Mouse (Mus musculus) layer of hippocampus, adult 11-12 months (tissue): Measurements from ENCODE around the gene Rfpl4b.
"Not testable (repeated sequence)": the region's sequence is repeated elsewhere in the genome, so short reads cannot be mapped to it uniquely, and the experiment has no call there.

Experiments used
- DNase-seq: peaks from one replicate; pipeline ENCODE4 v3.0.0; 2022; ENCODE audit warnings: low spot score

Rfpl4b gene

GRCm38 (mm10) chr10:38821679-38822078 is at the start of gene Rfpl4b:
Gene Rfpl4b, minus strand, starts transcription at chr10:38821779.
- DNase-seq: no peak

DNA sequence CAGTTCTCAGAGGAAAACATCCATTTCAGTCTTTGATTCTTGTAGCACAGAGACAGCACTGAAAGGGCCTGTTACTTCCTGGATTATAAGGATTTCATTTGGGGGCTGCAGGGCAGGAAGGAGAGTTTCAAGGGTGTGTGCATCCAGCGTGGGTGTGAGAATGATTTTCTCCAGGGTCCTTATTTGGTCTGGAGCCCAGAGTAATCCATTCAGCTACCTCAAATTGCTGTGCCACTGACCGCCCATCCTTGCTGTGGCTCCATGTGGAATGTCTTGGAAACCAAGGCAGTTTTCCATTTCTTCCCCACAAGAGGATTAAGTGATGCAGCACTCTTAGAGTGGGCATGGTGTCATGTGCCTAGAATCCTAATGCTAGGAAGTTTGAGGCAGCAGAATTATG is 33.6 kb upstream of the Rfpl4b start:
- DNase-seq: no peak

GRCm38 (mm10) chr10:38850006-38850405 is 28.4 kb upstream of the Rfpl4b start:
- DNase-seq: not testable (repeated sequence)

- DNase-seq: peak; percentile 70
Measured at GRCm38 (mm10) chr10:38848884-38849499, 27.4 kb upstream of the Rfpl4b start.

DNA sequence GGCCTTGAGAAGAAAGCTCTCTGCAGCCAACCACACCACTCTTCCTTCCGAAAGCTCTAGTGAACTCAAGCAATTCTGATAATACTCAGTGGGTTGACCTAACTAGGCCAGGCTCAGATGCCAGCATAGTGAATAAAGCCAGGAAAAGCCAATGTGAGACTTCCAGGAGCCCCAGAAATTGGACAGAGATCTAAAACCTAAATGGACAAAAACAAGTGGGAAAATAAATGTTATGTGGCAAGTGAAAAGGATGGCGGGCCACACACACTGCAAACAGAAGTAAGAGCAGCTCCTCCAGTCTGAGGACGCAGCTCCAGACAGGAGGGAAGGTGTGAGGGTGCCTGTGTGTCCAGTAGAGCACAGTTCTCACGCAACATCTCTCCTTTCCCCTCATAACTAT is 26.7 kb upstream of the Rfpl4b start:
- DNase-seq: no peak

DNA sequence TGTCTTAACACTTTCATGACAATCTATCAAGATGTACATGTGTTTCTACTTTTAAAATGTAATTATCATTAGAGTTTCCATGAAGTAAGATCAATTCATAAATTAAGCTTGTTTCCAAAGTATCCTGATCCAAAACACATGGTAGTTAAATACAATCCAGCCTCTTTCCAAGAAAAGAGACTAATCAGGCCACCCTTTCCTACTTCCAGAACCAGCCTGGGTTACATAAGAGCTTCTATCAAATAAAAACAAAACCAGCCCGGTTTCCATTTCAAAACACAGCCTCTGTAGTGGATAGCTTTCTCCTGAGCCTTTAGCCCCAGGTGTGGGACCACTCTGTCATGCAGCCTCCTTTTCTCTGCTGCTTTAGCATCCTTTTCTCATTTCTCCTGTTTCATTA is 2.2 kb upstream of the Rfpl4b start:
- no peak for DNase-seq

DNA sequence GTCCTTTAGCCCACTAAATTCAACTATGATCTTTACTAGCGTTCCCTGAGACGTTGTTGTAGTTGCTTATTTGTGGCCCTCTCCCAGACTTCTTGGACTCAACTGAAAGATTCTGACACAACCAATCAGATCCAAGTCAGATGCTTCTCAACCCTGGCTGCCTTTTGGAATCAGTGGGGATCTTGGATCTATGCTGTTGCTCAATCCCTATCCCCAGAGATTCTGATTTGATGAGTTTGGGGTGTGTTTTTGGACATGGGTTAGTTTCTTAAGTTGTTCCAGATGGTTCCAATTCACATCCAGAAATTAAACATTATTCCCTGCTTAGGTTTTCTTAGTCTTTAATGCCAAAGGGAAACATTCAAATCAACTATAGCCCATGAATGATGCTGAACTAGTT is 15.5 kb downstream of the Rfpl4b start:
- no peak for DNase-seq

DNA sequence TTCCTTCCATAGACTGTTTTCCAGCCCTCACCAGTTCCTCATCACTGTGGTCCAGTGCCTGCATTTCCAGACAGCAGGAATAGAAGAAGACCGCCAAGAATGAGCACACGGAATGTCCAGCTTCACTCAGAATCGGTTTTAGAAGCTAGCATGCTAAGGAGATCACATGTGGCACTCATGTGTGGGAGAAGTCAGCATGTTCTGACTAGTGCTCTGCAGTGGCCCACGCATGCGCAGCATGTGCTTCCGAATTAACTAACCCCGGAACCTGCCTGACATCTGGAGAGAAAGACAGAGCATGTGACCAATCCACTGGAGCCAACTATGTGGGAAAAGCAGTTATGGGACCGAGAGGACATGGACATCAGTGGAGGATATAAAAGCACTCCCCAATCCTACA is 17.5 kb downstream of the Rfpl4b start:
- no peak for DNase-seq

DNA sequence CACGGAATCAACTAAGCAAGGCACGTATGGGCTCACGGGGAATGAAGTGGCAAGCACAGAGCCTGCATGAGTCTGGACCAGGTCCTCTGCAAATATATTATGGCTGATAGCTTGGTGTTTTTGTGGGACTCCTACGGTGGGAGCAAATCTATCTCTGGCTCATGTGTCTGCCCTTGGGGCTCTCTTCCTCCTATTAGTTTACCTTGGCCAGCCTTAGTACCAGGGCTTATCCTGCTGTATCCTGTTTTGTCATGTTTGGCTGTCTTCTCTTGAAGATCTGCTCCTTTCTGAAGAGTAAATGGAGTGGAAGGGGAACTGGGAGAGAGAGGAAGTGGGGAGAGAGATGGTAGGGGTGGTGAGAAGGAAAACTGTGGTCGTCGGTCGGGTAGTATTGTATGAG is 18.3 kb downstream of the Rfpl4b start:
- DNase-seq: no peak

DNA sequence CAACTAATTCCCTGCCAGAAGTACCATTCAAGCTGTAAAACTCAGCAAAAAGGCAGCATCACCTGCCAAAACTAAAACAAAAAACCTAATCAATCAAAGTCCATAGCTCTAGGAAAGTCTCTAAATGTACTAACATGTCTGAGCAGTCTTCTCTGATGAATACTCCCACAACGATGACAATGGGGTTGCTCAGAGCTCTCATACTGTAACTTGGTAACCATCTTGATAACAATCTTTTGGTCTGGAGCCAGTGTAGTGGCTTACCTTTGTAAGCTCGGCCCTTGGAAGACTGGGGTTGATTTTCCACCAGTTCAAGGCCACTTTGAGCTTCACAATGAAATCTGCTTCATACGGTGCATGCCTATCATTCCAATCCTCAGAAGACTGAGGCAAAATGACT is 33.0 kb downstream of the Rfpl4b start:
- DNase-seq: no peak
